Mouse (Mus musculus): ENCODE results near the gene Gfra1.

DNA sequence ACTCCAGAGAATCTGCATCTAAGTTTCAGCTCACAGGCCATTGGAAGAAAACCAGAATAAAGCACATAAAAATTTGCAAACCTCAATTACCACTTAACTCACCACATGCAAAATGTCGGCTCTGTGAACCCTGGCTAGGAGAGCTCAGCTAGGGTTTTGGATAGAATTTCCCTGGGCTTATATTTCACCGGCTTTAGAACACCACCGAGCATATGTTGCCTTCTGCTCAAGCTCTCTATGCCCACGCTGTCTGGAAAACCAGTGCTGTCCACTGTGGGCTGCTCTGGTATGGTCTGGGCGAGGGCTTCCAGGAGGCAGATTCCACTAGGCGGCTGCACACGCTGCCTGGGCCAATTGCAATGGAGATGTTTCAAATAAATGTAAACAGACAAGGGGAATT lies 154.6 kb downstream of the Gfra1 start:
- no peak for TF ChIP-seq POLR2A (IDR thresholded peaks at IDR 0.05; ENCODE audit: low read depth, low read length)
- no peak for TF ChIP-seq CTCF (IDR thresholded peaks at IDR 0.05; ENCODE audit: extremely low read depth, insufficient read depth, insufficient read length, insufficient replicate concordance)

Data from spleen, adult 2 months (tissue).